Mouse (Mus musculus) intestine, embryonic 14.5 days (tissue): ENCODE data around the gene E330014E10Rik. TPM values are rescaled to one million over a fixed set of nuclear protein-coding genes. Genes with fewer than 3 reads are reported as not detected.
"Not testable (repeated sequence)": the region's sequence is repeated elsewhere in the genome, so short reads cannot be mapped to it uniquely, and the experiment has no call there.

ENCODE experiments used
- ATAC-seq: fragments of 200-750 bp; cut with Nextera tagmentation; replicated peaks from 2 replicates; pipeline ENCODE4 v1.8.0; 2017; ENCODE audit warnings: low read depth, moderate number of reproducible peaks, moderate TSS enrichment, moderate library complexity; ENCODE audit not compliant: low FRiP score, low TSS enrichment
- DNase-seq: peaks from one replicate; pipeline ENCODE4 v3.0.0-alpha.2; 2018; ENCODE audit warnings: low spot score
- H3K27ac ChIP-seq: fragments of 300-500 bp; sonication (generic); 2 replicates; pipeline ENCODE4 v1.5.1; 2014; ENCODE audit warnings: low read depth, mild to moderate bottlenecking, control low read depth
- H3K27me3 ChIP-seq: fragments of 300-500 bp; sonication (generic); replicated peaks from 2 replicates; pipeline ENCODE4 v1.6.1; 2014; ENCODE audit warnings: low read length, control low read depth; ENCODE audit not compliant: control insufficient read depth, insufficient read depth
- H3K36me3 ChIP-seq: fragments of 300-500 bp; sonication (generic); 2 replicates; pipeline ENCODE4 v1.6.1; 2014; ENCODE audit warnings: low read length, control low read depth; ENCODE audit not compliant: control insufficient read depth, insufficient read depth
- H3K4me1 ChIP-seq: fragments of 300-500 bp; sonication (generic); replicated peaks from 2 replicates; pipeline ENCODE4 v1.6.1; 2014; ENCODE audit warnings: low read length, control low read depth, mixed read lengths; ENCODE audit not compliant: control insufficient read depth, insufficient read depth
- H3K4me2 ChIP-seq: fragments of 300-500 bp; sonication (generic); 2 replicates; pipeline ENCODE4 v1.6.1; 2014; ENCODE audit warnings: low read length
- H3K4me3 ChIP-seq: fragments of 300-500 bp; sonication (generic); 2 replicates; pipeline ENCODE4 v1.5.1; 2014; ENCODE audit warnings: low read depth, low read length, control low read depth, mixed read lengths
- H3K9ac ChIP-seq: fragments of 300-500 bp; sonication (generic); 2 replicates; pipeline ENCODE4 v1.6.1; 2014; ENCODE audit warnings: mild to moderate bottlenecking, low read length
- H3K9me3 ChIP-seq: fragments of 300-500 bp; sonication (generic); 2 replicates; pipeline ENCODE4 v1.6.1; 2016; ENCODE audit warnings: low read length, control low read depth; ENCODE audit not compliant: control insufficient read depth
- WGBS: fragments of 180-500 bp; shearing (Covaris S2); extraction: QIAGEN DNeasy Blood & Tissue Kit; methylation state at CpG from one replicate; pipeline ENCODE4 v1.1.7; 2014; 5-methylcytosine and 5-hydroxymethylcytosine counted together
- polyA plus RNA-seq: library from polyadenylated mRNA; unstranded; fragments of >200 nt; fragmentation: Nextera tagmentation; extraction: Ambion mirVana; gene quantifications from 2 replicates; pipeline ENCODE4 v1.2.1, GENCODE M21; 2014

Gene E330014E10Rik
- not detected in 2 replicates for polyA plus RNA-seq

DNA sequence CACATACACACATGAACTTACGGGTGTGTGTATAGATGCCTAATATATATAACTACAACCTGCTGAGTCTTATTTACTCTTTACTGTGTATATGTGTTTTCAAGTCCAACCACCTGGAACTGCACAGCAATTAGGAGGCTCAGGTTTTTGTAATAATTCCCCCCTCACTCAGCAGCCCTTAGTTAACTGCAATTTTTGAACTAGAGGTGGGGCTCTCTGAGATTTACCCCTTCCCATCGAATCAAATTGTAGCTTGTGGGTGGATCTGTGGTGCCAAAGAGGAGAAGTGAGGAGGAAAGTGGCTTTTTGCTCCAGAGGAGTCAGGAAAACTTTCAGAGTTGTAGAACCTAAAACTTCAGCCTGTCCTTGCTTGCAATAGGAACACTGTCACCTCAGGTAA lies at the start of gene E330014E10Rik:
E330014E10Rik (plus strand) TSS at position 301 of the 400 bp plus-strand sequence.
- H3K27ac ChIP-seq = not testable (repeated sequence)

DNA sequence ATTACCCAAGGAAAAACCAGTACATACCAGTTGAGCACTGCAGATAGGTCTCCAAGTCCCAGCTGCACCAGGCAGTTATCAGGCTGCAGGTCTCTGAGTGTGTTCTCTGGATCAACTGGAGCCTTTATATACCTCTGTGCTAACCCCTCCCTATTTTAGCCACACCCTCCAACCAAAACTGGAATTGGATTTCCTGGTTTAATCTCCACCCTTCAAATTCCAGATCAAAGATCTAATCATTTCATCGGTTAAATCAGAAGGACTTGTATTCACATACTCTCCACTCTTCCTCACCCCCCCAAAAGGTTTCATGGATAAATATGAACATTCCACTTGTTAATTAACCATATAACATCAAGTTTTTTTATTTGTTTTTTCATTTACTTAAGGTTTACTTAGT lies 39.7 kb upstream of the E330014E10Rik start, which contains the start of gene Gm7978:
Gm7978 (minus strand) TSS at position 101 of the 400 bp plus-strand sequence.
- not testable (repeated sequence) for H3K9ac ChIP-seq, H3K36me3 ChIP-seq, ATAC-seq, H3K4me1 ChIP-seq, DNase-seq, H3K4me3 ChIP-seq, H3K27me3 ChIP-seq, H3K27ac ChIP-seq, H3K9me3 ChIP-seq, H3K4me2 ChIP-seq
- no CpG with 5 or more reads among the region's 1 CpGs for WGBS

More for the DNA sequence above, at the start of gene E330014E10Rik:
- H3K27me3 ChIP-seq, DNase-seq, H3K36me3 ChIP-seq, H3K4me1 ChIP-seq, H3K4me3 ChIP-seq, H3K9me3 ChIP-seq, ATAC-seq, H3K9ac ChIP-seq, H3K4me2 ChIP-seq: not testable (repeated sequence)
- WGBS = no CpG with 5 or more reads among the region's 2 CpGs

DNA sequence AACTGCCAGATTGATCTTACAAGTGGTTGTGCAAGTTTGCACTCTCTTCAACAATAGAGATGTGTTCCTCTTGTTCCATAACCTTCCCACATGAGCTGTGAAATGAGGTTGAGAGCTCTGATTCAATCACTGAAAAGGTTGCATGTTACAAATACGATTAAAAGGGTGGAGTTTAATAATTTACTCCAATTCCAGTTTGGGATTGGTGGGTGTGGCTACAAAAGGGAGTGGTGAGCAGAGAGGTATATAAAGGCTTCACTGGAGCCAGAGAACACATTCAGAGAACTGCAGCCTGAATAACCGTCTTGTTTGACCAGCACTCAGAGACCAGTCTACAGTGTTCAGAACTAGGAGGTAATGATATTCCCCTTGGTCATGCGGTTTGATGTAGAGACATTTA lies 34.1 kb upstream of the E330014E10Rik start, which contains the start of gene Gm7982:
Gm7982 (plus strand) TSS at position 301 of the 400 bp plus-strand sequence.
- H3K4me1 ChIP-seq, H3K27ac ChIP-seq, H3K36me3 ChIP-seq, DNase-seq, H3K9me3 ChIP-seq, H3K4me3 ChIP-seq, H3K9ac ChIP-seq, H3K4me2 ChIP-seq, ATAC-seq, H3K27me3 ChIP-seq: not testable (repeated sequence)
- WGBS = no CpG with 5 or more reads among the region's 3 CpGs

DNA sequence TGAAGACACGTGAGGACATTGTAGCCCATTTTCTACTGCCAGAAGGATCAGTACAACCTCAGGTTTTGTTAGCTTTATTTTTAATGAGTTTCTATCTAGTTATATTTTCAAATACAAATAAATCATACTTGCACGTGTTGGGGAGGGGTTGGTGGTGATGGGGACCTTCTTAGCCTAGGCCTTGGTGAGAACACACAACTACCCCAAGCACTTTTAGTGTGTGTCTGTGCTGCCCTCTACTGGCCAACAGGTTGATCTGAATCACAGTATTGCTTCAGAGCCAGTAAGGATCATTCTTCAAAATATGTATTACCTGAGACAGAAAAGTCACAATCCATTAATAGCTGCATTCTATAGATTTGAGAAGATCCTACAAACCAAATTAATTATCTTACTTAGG lies 35.1 kb downstream of the E330014E10Rik start:
- H3K9ac ChIP-seq, H3K4me2 ChIP-seq, H3K9me3 ChIP-seq, H3K4me1 ChIP-seq, H3K4me3 ChIP-seq, H3K27me3 ChIP-seq, H3K27ac ChIP-seq, H3K36me3 ChIP-seq, ATAC-seq, DNase-seq: not testable (repeated sequence)
- WGBS = 55% methylated on average over 2 of the region's 2 CpGs

DNA sequence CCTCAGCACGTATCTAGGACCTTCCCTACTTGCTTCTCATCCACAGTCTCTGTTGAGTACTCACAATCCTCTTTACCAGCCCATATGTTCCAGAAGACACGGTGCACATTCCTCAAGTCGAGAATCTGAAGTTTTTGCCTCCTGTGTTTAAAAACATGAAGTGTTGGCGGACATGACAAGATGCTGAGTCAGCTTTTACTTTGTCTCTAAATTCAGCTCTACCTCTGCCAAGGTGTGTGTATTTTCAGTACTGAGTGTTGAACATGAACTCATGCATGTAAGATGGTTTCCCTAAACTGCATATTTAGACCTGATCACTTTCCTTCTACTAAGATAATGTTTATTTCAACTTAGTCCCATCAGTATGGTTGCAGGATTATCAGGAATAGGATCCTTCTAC lies 60.8 kb downstream of the E330014E10Rik start:
- no peaks in the 10 kb centered on the region for H3K27me3 ChIP-seq
- H3K4me1 ChIP-seq = no peaks in the 10 kb centered on the region
- no peak overlapping the region for H3K4me3 ChIP-seq
- DNase-seq (no peak), ATAC-seq (no peak)
- H3K9me3 ChIP-seq = no peaks in the 10 kb centered on the region
- H3K9ac ChIP-seq = no peak overlapping the region
- whole genome bisulfite sequencing = 74% methylated on average over 4 of the region's 4 CpGs
- no peak overlapping the region for H3K4me2 ChIP-seq
- H3K36me3 ChIP-seq = no peaks in the 10 kb centered on the region
- H3K27ac ChIP-seq = no peak overlapping the region

DNA sequence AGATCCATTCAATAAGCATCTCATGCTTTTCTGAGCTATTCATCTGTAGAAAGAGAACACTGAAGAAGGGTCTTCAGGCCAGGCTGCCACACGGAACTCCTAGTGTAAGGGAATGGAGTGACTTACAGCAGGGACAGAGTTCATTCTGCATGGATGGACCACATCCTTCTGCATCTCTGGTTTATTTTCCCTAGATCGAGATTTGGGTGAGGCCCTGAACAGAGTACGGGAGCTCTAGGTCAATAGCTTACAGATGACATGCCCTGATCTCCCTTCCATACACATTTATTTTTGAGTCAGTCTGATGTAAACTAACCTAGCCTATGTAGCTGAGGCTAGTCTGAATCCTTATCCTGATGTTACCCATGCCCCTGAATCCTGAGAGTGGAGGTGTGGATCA lies 78.2 kb downstream of the E330014E10Rik start:
- Histone ChIP-seq H3K9ac (no peak overlapping the region), H3K36me3 (no peaks in the 10 kb centered on the region), H3K27ac (no peak overlapping the region), H3K4me3 (no peak overlapping the region), H3K9me3 (no peaks in the 10 kb centered on the region), H3K4me1 (no peaks in the 10 kb centered on the region), H3K27me3 (no peaks in the 10 kb centered on the region), H3K4me2 (no peak overlapping the region)
- DNase-seq = no peak
- ATAC-seq = no peak
- 86% methylated on average over 3 of the region's 3 CpGs for WGBS

Other genes starting within 250 kb of the E330014E10Rik start
- not detected in 2 replicates for gene Gm7971, start 181.1 kb upstream of the E330014E10Rik start, polyA plus RNA-seq
- not detected in 2 replicates for gene Gm7978, start 39.8 kb upstream of the E330014E10Rik start, polyA plus RNA-seq
- gene Gm7982, start 34.0 kb upstream of the E330014E10Rik start, polyA plus RNA-seq = not detected in 2 replicates
- gene Cxcl13, start 181.0 kb downstream of the E330014E10Rik start, polyA plus RNA-seq = 42.9 and 43.7 TPM in 2 replicates